Mouse (Mus musculus) liver, embryonic 14.5 days (tissue): ENCODE data around the gene Eya2. TPM values are rescaled to one million over a fixed set of nuclear protein-coding genes. Genes with fewer than 3 reads are reported as not detected.

ENCODE experiments used
- ATAC-seq: fragments of 200-750 bp; cut with Nextera tagmentation; 2 replicates; pipeline ENCODE4 v1.8.0; 2017; ENCODE audit warnings: moderate number of reproducible peaks, mild to moderate bottlenecking, moderate library complexity; ENCODE audit not compliant: insufficient read depth
- DNase-seq, 3 experiments: peaks; one replicate each; pipeline ENCODE4 v3.0.0-alpha.2; 2012 to 2013; ENCODE audit warnings: low read depth in 3 of 3, low spot score in 3 of 3
- H3K27ac ChIP-seq: fragments of 300-500 bp; sonication (generic); 2 replicates; pipeline ENCODE4 v1.5.1; 2014; ENCODE audit warnings: moderate library complexity, mild to moderate bottlenecking, control low read depth, inconsistent platforms
- H3K27me3 ChIP-seq: fragments of 300-500 bp; sonication (generic); 2 replicates; pipeline ENCODE4 v1.6.1; 2014; ENCODE audit warnings: mild to moderate bottlenecking, low read length, moderate library complexity; ENCODE audit not compliant: control insufficient read depth, insufficient read depth
- H3K36me3 ChIP-seq: fragments of 300-500 bp; sonication (generic); replicated peaks from 2 replicates; pipeline ENCODE4 v1.6.1; 2014; ENCODE audit warnings: low read depth; ENCODE audit not compliant: control insufficient read depth, insufficient read depth
- H3K4me1 ChIP-seq, 2 experiments: fragments of 200-500 bp in 1 of 2; fragments of 300-500 bp in 1 of 2; sonication (generic) in 1 of 2; replicated peaks; 2 replicates each; pipeline ENCODE4 v1.6.1; 2012 to 2014; ENCODE audit warnings: antibody characterized with exemption in 1 of 2, inconsistent platforms in 1 of 2, low read length in 1 of 2; ENCODE audit not compliant: control insufficient read depth in 2 of 2, insufficient read depth in 2 of 2
- H3K4me2 ChIP-seq: fragments of 300-500 bp; sonication (generic); 2 replicates; pipeline ENCODE4 v1.6.1; 2014; ENCODE audit warnings: low read depth, mild to moderate bottlenecking, control low read depth, moderate library complexity
- H3K4me3 ChIP-seq, 2 experiments: fragments of 200-500 bp in 1 of 2; fragments of 300-500 bp in 1 of 2; sonication (generic) in 1 of 2; 2 replicates each; pipeline ENCODE4 v1.5.1; 2012 to 2014; ENCODE audit warnings: low read depth in 2 of 2, low read length in 2 of 2, mild to moderate bottlenecking in 2 of 2, control low read depth in 1 of 2, inconsistent platforms in 1 of 2, moderate library complexity in 1 of 2; ENCODE audit not compliant: insufficient read depth in 1 of 2
- H3K9ac ChIP-seq: fragments of 300-500 bp; sonication (generic); replicated peaks from 2 replicates; pipeline ENCODE4 v1.6.1; 2014; ENCODE audit warnings: mild to moderate bottlenecking, control low read depth, moderate library complexity
- H3K9me3 ChIP-seq: fragments of 300-500 bp; sonication (generic); 2 replicates; pipeline ENCODE4 v1.6.1; 2016; ENCODE audit warnings: low read length, mixed read lengths; ENCODE audit not compliant: control insufficient read depth
- CTCF ChIP-seq: IDR thresholded peaks from 2 replicates; pipeline ENCODE4 v1.5.1; 2016; ENCODE audit warnings: antibody characterized with exemption, low read depth, control low read depth
- EP300 ChIP-seq: IDR thresholded peaks from 2 replicates; pipeline ENCODE4 v1.6.1; 2016; ENCODE audit warnings: antibody characterized with exemption, low read depth
- WGBS: fragments of 180-500 bp; shearing (Covaris S2); extraction: QIAGEN DNeasy Blood & Tissue Kit; methylation state at CpG from one replicate; pipeline ENCODE4 v1.1.7; 2014; ENCODE audit not compliant: insufficient replicate concordance; 5-methylcytosine and 5-hydroxymethylcytosine counted together
- polyA plus RNA-seq, 2 experiments: library from polyadenylated mRNA; depleted of rRNA in 1 of 2; stranded (reverse) in 1 of 2; unstranded in 1 of 2; fragments of >200 nt; fragmentation: Nextera tagmentation in 1 of 2; extraction: Ambion mirVana in 1 of 2; gene quantifications; 2 replicates each; pipeline versions ENCODE4 v1.2.1 to v1.2.3; 2012 to 2014

Gene Eya2
- polyA plus RNA-seq, 2 experiments = 0.13 to 0.16 TPM

DNA sequence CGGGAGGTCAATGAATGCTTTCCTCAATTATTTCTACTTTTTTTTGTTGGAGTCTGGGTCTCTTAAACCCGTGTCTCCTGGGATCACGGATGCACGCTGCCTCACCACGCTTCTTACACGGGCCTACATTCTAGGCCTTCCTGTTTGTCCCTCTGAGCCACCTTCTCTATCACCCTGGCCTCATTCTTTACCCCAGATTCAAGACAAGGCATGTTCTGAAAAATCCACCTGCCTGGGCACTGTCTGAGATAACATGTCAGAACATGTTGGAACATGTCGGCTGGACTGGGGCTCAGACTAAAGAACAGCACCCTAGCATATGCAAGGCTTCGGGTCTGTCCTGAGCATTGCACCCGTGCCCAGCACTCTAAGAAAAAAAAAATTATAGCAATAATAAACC, 194.0 kb downstream of the Eya2 start:
- H3K9ac ChIP-seq = no peak overlapping the region
- DNase-seq (no peak), ATAC-seq (no peak)
- TF ChIP-seq CTCF (no peak), EP300 (no peak)
- peaks cover 58% of the 10 kb centered on the region for H3K36me3 ChIP-seq
- H3K9me3 ChIP-seq = no peaks in the 10 kb centered on the region
- H3K4me2 ChIP-seq = no peak overlapping the region
- H3K4me1 ChIP-seq = peaks cover 0 to 7% of the 10 kb centered on the region in 2 experiments; a peak in 2 of 4 replicates
- H3K27me3 ChIP-seq = no peaks in the 10 kb centered on the region
- 89% methylated on average over 9 of the region's 9 CpGs for WGBS
- no peak overlapping the region for H3K4me3 ChIP-seq
- no peak overlapping the region for H3K27ac ChIP-seq

DNA sequence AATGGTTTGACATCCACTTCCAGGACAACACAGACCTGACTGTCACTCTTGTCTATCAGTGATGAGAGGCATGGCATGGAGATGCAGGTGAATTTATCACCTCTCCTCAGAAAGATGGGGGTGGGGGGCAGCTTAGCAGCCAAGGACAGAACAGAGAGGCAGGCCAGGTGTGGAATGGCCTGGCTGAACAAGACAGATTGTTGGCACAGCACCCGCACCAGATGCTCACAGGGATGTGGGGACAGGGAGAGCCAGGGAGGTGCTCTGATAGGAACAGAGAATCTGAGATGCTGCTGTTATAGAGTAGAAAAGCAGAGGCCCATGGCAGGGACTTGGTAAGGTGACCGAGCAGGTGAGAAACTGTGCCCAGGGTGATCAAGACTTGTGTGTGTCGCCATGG, 194.8 kb downstream of the Eya2 start:
- ATAC-seq (no peak), DNase-seq (no peak)
- no peak overlapping the region for H3K4me2 ChIP-seq
- H3K27me3 ChIP-seq = no peaks in the 10 kb centered on the region
- no peak overlapping the region for H3K9ac ChIP-seq
- H3K4me1 ChIP-seq = peaks cover 0 to 7% of the 10 kb centered on the region in 2 experiments; a peak in 2 of 4 replicates
- no peak overlapping the region for H3K4me3 ChIP-seq
- no peak overlapping the region for H3K27ac ChIP-seq
- peaks cover 59% of the 10 kb centered on the region for H3K36me3 ChIP-seq
- 81% methylated on average over 3 of the region's 3 CpGs for WGBS
- no peaks in the 10 kb centered on the region for H3K9me3 ChIP-seq
- TF ChIP-seq CTCF (no peak), EP300 (no peak)

DNA sequence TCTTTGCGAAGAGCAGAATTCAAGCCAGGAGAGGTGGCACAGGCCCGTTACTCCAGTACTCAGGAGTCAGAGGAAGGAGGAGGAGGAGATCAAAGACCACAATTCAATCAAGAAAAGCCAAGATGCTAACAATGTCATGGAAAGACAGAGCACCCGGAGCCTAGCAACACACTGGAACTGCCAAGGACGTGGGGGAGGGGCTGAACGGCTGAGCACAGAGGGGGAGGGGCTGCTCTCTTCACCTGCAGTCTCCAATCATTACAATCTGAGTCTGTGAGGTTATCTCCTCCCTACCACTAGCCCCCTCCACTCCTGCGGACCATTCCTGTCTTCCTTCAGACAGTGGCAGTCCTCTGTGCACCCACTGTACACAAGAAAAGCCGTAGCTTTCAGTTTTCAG, 196.2 kb downstream of the Eya2 start:
- no peaks in the 10 kb centered on the region for H3K27me3 ChIP-seq
- no peak overlapping the region for H3K27ac ChIP-seq
- no peak overlapping the region for H3K4me2 ChIP-seq
- DNase-seq (no peak), ATAC-seq (no peak)
- H3K4me1 ChIP-seq = peaks cover 0 to 7% of the 10 kb centered on the region in 2 experiments; a peak in 2 of 4 replicates
- H3K4me3 ChIP-seq = no peak overlapping the region
- no peak overlapping the region for H3K9ac ChIP-seq
- 75% methylated on average over 7 of the region's 7 CpGs for WGBS
- TF ChIP-seq EP300 = no peak
- no peak for TF ChIP-seq CTCF
- peaks cover 50% of the 10 kb centered on the region for H3K36me3 ChIP-seq
- H3K9me3 ChIP-seq = no peaks in the 10 kb centered on the region

DNA sequence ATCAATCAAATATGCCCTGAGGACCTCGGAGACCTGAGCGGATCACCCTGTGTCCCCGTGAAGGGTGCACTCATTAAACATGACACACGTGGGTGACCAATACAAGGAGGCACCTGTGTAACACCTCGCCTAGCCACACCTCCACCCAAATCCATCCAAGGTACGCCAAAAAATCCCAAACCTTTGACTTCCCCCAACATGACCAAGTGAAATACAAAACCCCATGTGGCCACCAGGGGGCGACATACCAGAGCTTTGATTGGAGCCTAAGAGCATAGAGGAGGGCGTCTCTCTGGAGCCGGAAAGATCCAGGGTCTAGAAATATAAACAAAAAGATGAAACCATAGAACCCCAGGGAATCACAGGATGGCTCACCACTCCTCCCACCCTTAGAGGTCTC, 196.8 kb downstream of the Eya2 start:
- WGBS = 59% methylated on average over 9 of the region's 9 CpGs
- H3K36me3 ChIP-seq = peaks cover 49% of the 10 kb centered on the region

DNA sequence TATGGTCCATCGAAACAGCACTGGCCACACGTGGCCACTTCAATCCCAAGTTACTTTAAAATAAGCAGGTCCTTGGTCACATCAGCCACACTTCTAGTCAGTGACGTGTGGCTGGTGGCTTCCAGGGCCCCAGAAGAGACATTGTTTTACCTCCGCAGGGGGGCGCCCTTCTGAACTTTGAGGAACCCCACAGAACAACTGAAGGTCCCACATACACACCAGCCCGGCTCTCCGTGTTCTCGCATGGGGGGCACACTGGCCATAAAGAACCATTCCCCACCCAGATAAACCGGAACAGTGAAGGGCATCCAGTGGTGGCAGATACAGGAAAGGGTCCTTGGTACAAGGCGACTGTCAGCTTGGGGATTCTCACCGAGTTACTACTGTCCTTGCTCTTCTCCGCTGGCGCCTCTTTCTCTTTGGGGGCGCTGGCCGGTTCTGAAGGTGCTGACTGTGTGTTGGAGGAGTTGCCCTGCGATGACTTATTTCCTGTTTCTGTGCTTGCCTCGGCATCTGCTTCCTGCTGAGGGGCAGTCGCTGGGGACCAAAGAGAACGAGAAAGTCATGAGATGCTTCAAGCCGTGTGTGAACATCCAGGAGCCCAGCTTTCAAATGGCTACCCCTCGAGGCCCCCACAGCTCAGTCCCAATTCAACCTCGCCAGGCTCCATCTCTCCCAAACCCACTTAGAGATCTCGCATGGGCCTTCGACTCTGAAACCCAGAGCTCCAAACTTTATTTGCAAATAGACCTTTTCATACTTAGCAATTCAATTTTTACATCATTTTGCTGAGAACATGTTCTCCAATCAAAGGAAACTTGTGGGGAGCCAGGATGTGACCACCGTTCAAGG, 197.8 kb downstream of the Eya2 start:
- ATAC-seq (no peak), DNase-seq (no peak)
- H3K4me1 ChIP-seq = peaks cover 0 to 7% of the 10 kb centered on the region in 2 experiments; a peak in 2 of 4 replicates
- TF ChIP-seq EP300 (no peak), CTCF (no peak)
- no peak overlapping the region for H3K4me2 ChIP-seq
- no peak overlapping the region for H3K9ac ChIP-seq
- H3K4me3 ChIP-seq = no peak overlapping the region
- H3K27me3 ChIP-seq = no peaks in the 10 kb centered on the region
- no peak overlapping the region for H3K27ac ChIP-seq
- H3K9me3 ChIP-seq = no peaks in the 10 kb centered on the region
- WGBS = 56% methylated on average over 25 of the region's 25 CpGs
- peaks cover 55% of the 10 kb centered on the region for H3K36me3 ChIP-seq

More for the DNA sequence above, 196.8 kb downstream of the Eya2 start:
- H3K9me3 ChIP-seq = no peaks in the 10 kb centered on the region
- ATAC-seq = peak; percentile 5; the same call in 1 of the 2 replicates
- DNase-seq = peak; percentile 30 to 49 (median 34)
- H3K4me1 ChIP-seq = peaks cover 0 to 7% of the 10 kb centered on the region in 2 experiments; a peak in 2 of 4 replicates
- TF ChIP-seq EP300 = no peak
- TF ChIP-seq CTCF = peak; percentile 92
- H3K4me2 ChIP-seq = no peak overlapping the region
- no peak overlapping the region for H3K9ac ChIP-seq
- H3K27me3 ChIP-seq = no peaks in the 10 kb centered on the region
- no peak overlapping the region for H3K27ac ChIP-seq
- no peak overlapping the region for H3K4me3 ChIP-seq
